Mouse (Mus musculus): Measurements from ENCODE around the gene Map4k2. TPM values are rescaled to one million over a fixed set of nuclear protein-coding genes. Genes with fewer than 3 reads are reported as not detected.

Map4k2 gene
- polyA plus RNA-seq, 1 experiment, result 10.0 TPM

DNA sequence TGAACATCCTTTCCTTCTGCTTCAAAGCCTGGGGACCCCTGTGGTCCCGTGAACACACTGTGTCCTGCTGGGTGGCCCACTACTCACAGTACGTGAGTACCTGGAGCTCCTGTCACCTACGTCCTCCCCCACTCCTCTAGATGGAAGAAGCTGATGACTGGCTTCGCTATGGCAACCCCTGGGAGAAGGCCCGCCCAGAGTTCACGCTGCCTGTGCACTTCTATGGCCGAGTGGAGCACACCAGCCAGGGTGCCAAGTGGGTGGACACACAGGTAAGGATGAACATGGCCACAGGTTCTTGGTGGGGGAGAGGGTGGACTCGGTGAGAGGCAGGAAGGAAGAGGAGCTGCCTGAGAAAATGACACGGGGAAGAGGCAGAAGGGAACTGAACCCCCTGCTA is 45.3 kb downstream of the Map4k2 start:
- Histone ChIP-seq H3K27me3 (ENCODE audit: control insufficient read depth, insufficient read depth, insufficient read length) (no peaks in the 10 kb centered on the region), H3K4me2 (ENCODE audit: low read depth) (peak overlapping the region; percentile 64), H3K4me3 (peak overlapping the region; percentile 17), H3ac (ENCODE audit: control insufficient read depth, insufficient read length) (no peak overlapping the region), H3K79me2 (ENCODE audit: control insufficient read depth, insufficient read depth) (no peaks in the 10 kb centered on the region), H3K36me3 (ENCODE audit: control insufficient read depth, insufficient read depth) (no peaks in the 10 kb centered on the region)
- TF ChIP-seq E2F4 (IDR thresholded peaks at IDR 0.05; ENCODE audit: insufficient read depth) (no peak), SRF (IDR thresholded peaks at IDR 0.05; ENCODE audit: control insufficient read depth, insufficient read length, low read depth) (no peak), USF1 (IDR thresholded peaks at IDR 0.05; ENCODE audit: low read depth) (no peak), CEBPB (IDR thresholded peaks at IDR 0.05; ENCODE audit: insufficient read depth, poor library complexity, severe bottlenecking) (no peak), MYOD1 (IDR thresholded peaks at IDR 0.05; ENCODE audit: control insufficient read depth in 1 of 3, insufficient read length in 2 of 3, low read depth in 2 of 3) (no peak), POLR2AphosphoS2 (IDR thresholded peaks at IDR 0.05; ENCODE audit: insufficient read length, low read depth) (no peak), REST (IDR thresholded peaks at IDR 0.05; ENCODE audit: insufficient read depth, insufficient read length) (no peak), TCF12 (IDR thresholded peaks at IDR 0.05; ENCODE audit: insufficient read depth, poor library complexity, severe bottlenecking) (no peak), POLR2A (IDR thresholded peaks at IDR 0.05; ENCODE audit: insufficient read length, low read depth) (no peak), MAX (IDR thresholded peaks at IDR 0.05; ENCODE audit: low read depth) (no peak), TCF3 (IDR thresholded peaks at IDR 0.05; ENCODE audit: insufficient read length, low read depth) (no peak), MYOG (IDR thresholded peaks at IDR 0.05; ENCODE audit: control insufficient read depth in 1 of 3, insufficient read depth in 1 of 3, insufficient read length in 2 of 3, low read depth in 2 of 3) (no peak)

DNA sequence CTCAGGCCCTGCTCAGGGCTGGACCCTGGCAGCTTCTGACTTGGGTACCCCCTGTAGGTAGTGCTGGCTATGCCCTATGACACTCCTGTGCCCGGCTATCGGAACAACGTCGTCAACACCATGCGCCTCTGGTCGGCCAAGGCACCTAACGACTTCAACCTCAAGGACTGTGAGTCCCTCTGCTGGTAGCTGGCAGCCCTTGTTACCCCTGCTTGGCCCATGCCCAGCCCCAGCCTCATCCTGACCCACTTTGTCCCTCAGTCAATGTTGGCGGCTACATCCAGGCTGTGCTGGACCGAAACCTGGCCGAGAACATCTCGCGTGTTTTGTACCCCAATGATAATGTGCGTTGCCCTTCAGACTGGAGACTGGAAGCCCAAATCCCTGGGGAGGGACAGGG is 47.1 kb downstream of the Map4k2 start:
- Histone ChIP-seq H3ac (ENCODE audit: control insufficient read depth, insufficient read length) (no peak overlapping the region), H3K79me2 (ENCODE audit: control insufficient read depth, insufficient read depth) (no peaks in the 10 kb centered on the region), H3K4me3 (no peak overlapping the region), H3K4me2 (ENCODE audit: low read depth) (no peak overlapping the region), H3K27me3 (ENCODE audit: control insufficient read depth, insufficient read depth, insufficient read length) (no peaks in the 10 kb centered on the region), H3K36me3 (ENCODE audit: control insufficient read depth, insufficient read depth) (no peaks in the 10 kb centered on the region)
- TF ChIP-seq MAX (IDR thresholded peaks at IDR 0.05; ENCODE audit: low read depth), result no peak
- no peak for TF ChIP-seq E2F4 (IDR thresholded peaks at IDR 0.05; ENCODE audit: insufficient read depth)
- TF ChIP-seq MYOG (IDR thresholded peaks at IDR 0.05; ENCODE audit: control insufficient read depth in 1 of 3, insufficient read depth in 1 of 3, insufficient read length in 2 of 3, low read depth in 2 of 3), result no peak
- TF ChIP-seq POLR2A (IDR thresholded peaks at IDR 0.05; ENCODE audit: insufficient read length, low read depth), result no peak
- no peak for TF ChIP-seq CEBPB (IDR thresholded peaks at IDR 0.05; ENCODE audit: insufficient read depth, poor library complexity, severe bottlenecking)

DNA sequence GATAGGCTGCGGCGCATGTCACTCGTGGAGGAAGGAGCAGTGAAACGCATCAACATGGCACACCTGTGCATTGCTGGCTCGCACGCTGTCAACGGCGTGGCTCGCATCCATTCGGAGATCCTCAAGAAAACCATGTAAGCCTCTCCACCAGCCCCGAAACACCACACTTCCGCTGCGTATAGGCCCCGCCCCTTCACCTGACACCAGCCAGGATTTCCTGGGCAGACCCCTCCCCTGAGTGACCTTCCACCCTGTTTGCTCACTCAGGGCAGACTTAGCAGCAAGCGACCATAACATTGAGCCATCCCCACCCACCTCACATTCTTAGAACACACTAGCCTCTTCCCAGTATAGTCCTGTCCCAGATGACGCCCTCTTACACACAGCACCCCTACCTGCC is 48.9 kb downstream of the Map4k2 start:
- TF ChIP-seq USF1 (IDR thresholded peaks at IDR 0.05; ENCODE audit: low read depth) (no peak), REST (IDR thresholded peaks at IDR 0.05; ENCODE audit: insufficient read depth, insufficient read length) (no peak)
- Histone ChIP-seq H3K79me2 (ENCODE audit: control insufficient read depth, insufficient read depth) (no peaks in the 10 kb centered on the region), H3K4me2 (ENCODE audit: low read depth) (no peak overlapping the region), H3K36me3 (ENCODE audit: control insufficient read depth, insufficient read depth) (no peaks in the 10 kb centered on the region), H3ac (ENCODE audit: control insufficient read depth, insufficient read length) (no peak overlapping the region), H3K4me3 (no peak overlapping the region), H3K27me3 (ENCODE audit: control insufficient read depth, insufficient read depth, insufficient read length) (no peaks in the 10 kb centered on the region)

DNA sequence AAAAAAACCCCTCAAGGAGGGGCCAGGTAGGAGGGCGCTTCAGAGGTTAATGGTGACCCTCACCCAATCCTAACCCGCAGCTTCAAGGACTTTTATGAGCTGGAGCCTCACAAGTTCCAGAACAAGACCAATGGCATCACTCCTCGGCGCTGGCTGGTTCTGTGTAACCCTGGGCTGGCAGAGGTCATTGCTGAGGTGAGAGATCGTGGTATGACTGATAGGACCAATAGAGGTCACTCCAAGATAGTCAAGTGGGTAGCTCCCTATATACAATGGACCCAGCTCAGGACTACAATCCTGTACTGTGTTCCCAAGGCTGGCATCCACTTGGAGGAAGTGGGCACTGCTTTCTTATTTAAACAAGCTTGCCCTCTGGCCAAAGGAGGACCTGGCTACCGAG is 49.3 kb downstream of the Map4k2 start:
- Histone ChIP-seq H3K79me2 (ENCODE audit: control insufficient read depth, insufficient read depth) (no peaks in the 10 kb centered on the region), H3K4me3 (no peak overlapping the region), H3K36me3 (ENCODE audit: control insufficient read depth, insufficient read depth) (no peaks in the 10 kb centered on the region), H3K27me3 (ENCODE audit: control insufficient read depth, insufficient read depth, insufficient read length) (no peaks in the 10 kb centered on the region), H3K4me2 (ENCODE audit: low read depth) (no peak overlapping the region), H3ac (ENCODE audit: control insufficient read depth, insufficient read length) (no peak overlapping the region)
- no peak for TF ChIP-seq SRF (IDR thresholded peaks at IDR 0.05; ENCODE audit: control insufficient read depth, insufficient read length, low read depth)
- TF ChIP-seq USF1 (IDR thresholded peaks at IDR 0.05; ENCODE audit: low read depth), result no peak
- no peak for TF ChIP-seq POLR2A (IDR thresholded peaks at IDR 0.05; ENCODE audit: insufficient read length, low read depth)
- no peak for TF ChIP-seq E2F4 (IDR thresholded peaks at IDR 0.05; ENCODE audit: insufficient read depth)
- no peak for TF ChIP-seq POLR2AphosphoS2 (IDR thresholded peaks at IDR 0.05; ENCODE audit: insufficient read length, low read depth)

DNA sequence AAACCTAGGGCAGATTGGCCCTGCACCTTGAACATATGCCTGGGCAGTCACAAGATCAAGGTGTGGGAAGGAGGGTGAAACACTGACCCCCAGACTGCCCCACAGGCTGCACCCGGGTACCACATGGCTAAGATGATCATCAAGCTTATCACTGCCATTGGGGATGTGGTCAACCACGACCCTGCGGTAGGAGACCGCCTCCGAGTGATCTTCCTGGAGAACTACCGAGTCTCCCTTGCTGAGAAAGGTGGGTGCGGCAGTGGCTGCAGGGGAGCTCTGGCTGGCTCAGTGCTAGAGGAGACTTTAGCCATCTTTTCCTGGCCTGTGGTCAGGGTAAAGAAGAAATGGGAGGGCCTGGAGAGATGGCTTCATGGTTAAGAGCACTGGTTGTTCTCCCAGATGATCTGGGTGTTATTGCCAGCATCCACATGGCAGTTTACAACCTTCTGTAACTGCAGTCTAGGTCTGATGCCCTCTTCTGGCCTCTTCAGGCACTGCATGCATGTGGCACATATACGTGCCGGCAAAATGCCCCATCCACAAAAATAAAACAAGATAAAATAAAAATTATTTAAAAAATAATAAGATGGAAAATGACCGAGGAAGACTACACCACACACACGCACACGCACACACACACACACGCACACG is 51.9 kb downstream of the Map4k2 start:
- Histone ChIP-seq H3ac (ENCODE audit: control insufficient read depth, insufficient read length) (no peak overlapping the region), H3K4me3 (no peak overlapping the region), H3K36me3 (ENCODE audit: control insufficient read depth, insufficient read depth) (no peaks in the 10 kb centered on the region), H3K27me3 (ENCODE audit: control insufficient read depth, insufficient read depth, insufficient read length) (no peaks in the 10 kb centered on the region), H3K4me2 (ENCODE audit: low read depth) (no peak overlapping the region), H3K79me2 (ENCODE audit: control insufficient read depth, insufficient read depth) (no peaks in the 10 kb centered on the region)
- TF ChIP-seq CEBPB (IDR thresholded peaks at IDR 0.05; ENCODE audit: insufficient read depth, poor library complexity, severe bottlenecking), result no peak
- TF ChIP-seq MAX (IDR thresholded peaks at IDR 0.05; ENCODE audit: low read depth), result no peak
- TF ChIP-seq USF1 (IDR thresholded peaks at IDR 0.05; ENCODE audit: low read depth), result no peak
- TF ChIP-seq MYOD1 (IDR thresholded peaks at IDR 0.05; ENCODE audit: control insufficient read depth in 1 of 3, insufficient read length in 2 of 3, low read depth in 2 of 3), result no peak
- TF ChIP-seq TCF12 (IDR thresholded peaks at IDR 0.05; ENCODE audit: insufficient read depth, poor library complexity, severe bottlenecking), result no peak

Data from myocyte (in vitro differentiated cells).